Mouse (Mus musculus) heart, adult 2 months (tissue): ENCODE measurements around the gene Csf2ra. TPM values are rescaled to one million over a fixed set of nuclear protein-coding genes. Genes with fewer than 3 reads are reported as not detected.
"Not testable (repeated sequence)": the region's sequence is repeated elsewhere in the genome, so short reads cannot be mapped to it uniquely, and the experiment has no call there.

Experiments used
- DNase-seq, 2 experiments: peaks; one replicate each; pipeline ENCODE4 v3.0.0; 2021
- H3K27ac ChIP-seq: fragments of 200-600 bp; 2 replicates; pipeline ENCODE4 v1.8.1; 2022
- H3K27me3 ChIP-seq: fragments of 200-500 bp; 2 replicates; pipeline ENCODE4 v1.6.1; 2012; ENCODE audit warnings: mild to moderate bottlenecking, low read length, inconsistent platforms, mixed read lengths; ENCODE audit not compliant: control insufficient read depth, insufficient read depth
- H3K36me3 ChIP-seq: fragments of 200-500 bp; 2 replicates; pipeline ENCODE4 v1.6.1; 2012; ENCODE audit warnings: low read length, inconsistent platforms; ENCODE audit not compliant: control insufficient read depth, insufficient read depth
- H3K4me1 ChIP-seq: fragments of 200-500 bp; 2 replicates; pipeline ENCODE4 v1.6.1; 2011; ENCODE audit warnings: low read length; ENCODE audit not compliant: control insufficient read depth, insufficient read depth
- H3K4me3 ChIP-seq: fragments of 200-600 bp; 2 replicates; pipeline ENCODE4 v1.8.1; 2022
- H3K79me2 ChIP-seq: fragments of 200-500 bp; replicated peaks from 2 replicates; pipeline ENCODE4 v1.6.1; 2012; ENCODE audit warnings: mild to moderate bottlenecking, inconsistent platforms, low read length, moderate library complexity, mixed read lengths; ENCODE audit not compliant: control insufficient read depth, insufficient read depth
- H3K9ac ChIP-seq: fragments of 200-500 bp; 2 replicates; pipeline ENCODE4 v1.6.1; 2012; ENCODE audit warnings: low read depth, mild to moderate bottlenecking, control low read depth, inconsistent platforms, low read length, mixed read lengths
- CTCF ChIP-seq: fragments of 200-600 bp; IDR thresholded peaks from 2 replicates; pipeline ENCODE4 v1.8.1; 2022; ENCODE audit warnings: antibody characterized with exemption, mild to moderate bottlenecking, moderate library complexity
- EP300 ChIP-seq: fragments of 200-500 bp; IDR thresholded peaks from 2 replicates; pipeline ENCODE4 v1.6.1; 2011; ENCODE audit warnings: low read depth, low read length, control low read depth; ENCODE audit not compliant: insufficient read depth
- POLR2A ChIP-seq: fragments of 200-500 bp; IDR thresholded peaks from 2 replicates; pipeline ENCODE4 v1.6.1; 2011; ENCODE audit warnings: mild to moderate bottlenecking, low read depth, low read length, control low read depth; ENCODE audit not compliant: insufficient read depth
- WGBS: fragments of 180-500 bp; shearing (Covaris S2); methylation state at CpG from one replicate; pipeline ENCODE4 v1.1.7; 2018; 5-methylcytosine and 5-hydroxymethylcytosine counted together
- intact Hi-C: fragments of 180-260 bp; cut with DNase I; formaldehyde crosslinking; loops from one replicate; pipeline ENCODE4 v1.15.1; 2025
- long read RNA-seq: library from polyadenylated mRNA; stranded (forward); transcript quantifications from one replicate; pipeline ENCODE4 v2.0.0, GENCODE M21; 2021
- polyA plus RNA-seq: library from polyadenylated mRNA; depleted of rRNA; stranded (reverse); fragments of >200 nt; gene quantifications from 2 replicates; pipeline ENCODE4 v1.2.3, GENCODE M21; 2012; rRNA removed
- total RNA-seq, 2 experiments: library from RNA; stranded (reverse); gene quantifications; 2 replicates each; pipeline ENCODE4 v1.2.3; 2021

Gene Csf2ra
- 1 to 10 TPM; 6.3 to 7.7 TPM for total RNA-seq
- polyA plus RNA-seq, result 34.5 and 68.1 TPM in 2 replicates
- long read RNA-seq, partial matches to known transcripts, result 2 of 13 reads
- long read RNA-seq, other reads (novel, unspliced or antisense), result 7 of 13 reads

- intact Hi-C loops, result no loop called here
- TF ChIP-seq EP300 (no peak), POLR2A (no peak), CTCF (no peak)
- peak within 1 kb of the TSS; percentile 56 for H3K9ac ChIP-seq
Observed at GRCm38 (mm10) chr19:61227941-61228701, at the start of gene Csf2ra. Gene Csf2ra (minus strand): TSS chr19:61228429.

GRCm38 (mm10) chr19:61275446-61275845 is 47.2 kb upstream of the Csf2ra start:
- intact Hi-C loops, result no loop called here
- Histone ChIP-seq H3K4me3 (no peak overlapping the region), H3K27me3 (no peaks in the 10 kb centered on the region), H3K27ac (no peak overlapping the region), H3K9ac (no peak overlapping the region), H3K36me3 (no peaks in the 10 kb centered on the region), H3K79me2 (no peaks in the 10 kb centered on the region), H3K4me1 (no peaks in the 10 kb centered on the region)
- TF ChIP-seq POLR2A, result no peak
- no peak for TF ChIP-seq CTCF
- TF ChIP-seq EP300, result no peak
- WGBS, result 94% methylated on average over 1 of the region's 1 CpGs
- no peak for DNase-seq

More at GRCm38 (mm10) chr19:61227941-61228701, at the start of gene Csf2ra:
- no peaks in the 10 kb centered on the region for H3K4me1 ChIP-seq
- H3K27ac ChIP-seq, result peak within 1 kb of the TSS; percentile 28; the same call in 1 of the 2 replicates
- peak; percentile 14 to 39 for DNase-seq
- H3K36me3 ChIP-seq, result no peaks in the 10 kb centered on the region
- H3K27me3 ChIP-seq, result no peaks in the 10 kb centered on the region
- WGBS, result 40% methylated on average over 36 of the region's 36 CpGs
- H3K4me3 ChIP-seq, result peak within 1 kb of the TSS; percentile 49
- H3K79me2 ChIP-seq, result no peaks in the 10 kb centered on the region

- H3K9ac ChIP-seq, DNase-seq, H3K36me3 ChIP-seq, H3K27me3 ChIP-seq, H3K27ac ChIP-seq, H3K4me1 ChIP-seq, H3K4me3 ChIP-seq, intact Hi-C loops, H3K79me2 ChIP-seq: not testable (repeated sequence)
- WGBS, result 31% methylated on average over 11 of the region's 11 CpGs
Observed at GRCm38 (mm10) chr19:61269141-61269540, 40.9 kb upstream of the Csf2ra start.

GRCm38 (mm10) chr19:61267141-61267540 is 38.9 kb upstream of the Csf2ra start:
- Histone ChIP-seq H3K27me3 (0 out of 2 replicates have a peak, but pooled peaks cover 1% of the 10 kb centered on the region), H3K9ac (no peak overlapping the region), H3K27ac (no peak overlapping the region), H3K79me2 (no peaks in the 10 kb centered on the region), H3K4me1 (no peaks in the 10 kb centered on the region), H3K36me3 (no peaks in the 10 kb centered on the region), H3K4me3 (no peak overlapping the region)
- intact Hi-C loops, result no loop called here
- no peak for TF ChIP-seq POLR2A
- no peak for TF ChIP-seq EP300
- TF ChIP-seq CTCF, result no peak
- WGBS, result 21% methylated on average over 7 of the region's 7 CpGs
- no peak for DNase-seq

- 2% methylated on average over 26 of the region's 26 CpGs for WGBS
- no peaks in the 10 kb centered on the region for H3K4me1 ChIP-seq
- intact Hi-C loops, result no loop called here
- H3K27ac ChIP-seq, result no peak overlapping the region
- no peaks in the 10 kb centered on the region for H3K36me3 ChIP-seq
- TF ChIP-seq CTCF (no peak), POLR2A (no peak), EP300 (no peak)
- no peak overlapping the region for H3K4me3 ChIP-seq
- H3K27me3 ChIP-seq, result 0 out of 2 replicates have a peak, but pooled peaks cover 1% of the 10 kb centered on the region
- DNase-seq, result peak; percentile 31 to 38
- no peak overlapping the region for H3K9ac ChIP-seq
- no peaks in the 10 kb centered on the region for H3K79me2 ChIP-seq
Observed at GRCm38 (mm10) chr19:61266651-61267050, 38.4 kb upstream of the Csf2ra start.

GRCm38 (mm10) chr19:61266246-61266615 is 38.0 kb upstream of the Csf2ra start:
- Histone ChIP-seq H3K27ac (no peak overlapping the region), H3K27me3 (0 out of 2 replicates have a peak, but pooled peaks cover 1% of the 10 kb centered on the region), H3K79me2 (no peaks in the 10 kb centered on the region), H3K36me3 (no peaks in the 10 kb centered on the region), H3K4me3 (no peak overlapping the region), H3K4me1 (no peaks in the 10 kb centered on the region), H3K9ac (no peak overlapping the region)
- intact Hi-C loops, result no loop called here
- 2% methylated on average over 12 of the region's 12 CpGs for WGBS
- TF ChIP-seq EP300 (no peak), POLR2A (no peak), CTCF (no peak)
- peak; percentile 39 to 51 for DNase-seq
